Mouse (Mus musculus): ENCODE measurements around the gene Hspa2. TPM values are rescaled to one million over a fixed set of nuclear protein-coding genes. Genes with fewer than 3 reads are reported as not detected.

Hspa2 gene
- polyA plus RNA-seq (2014; fragmentation: Illumina TruSeq; extraction: RNeasy Lipid Tissue Mini Kit (QIAGEN cat#74804); ENCODE audit: low read depth, low replicate concordance), result 382 TPM

GRCm38 (mm10) chr12:76403886-76404537 lies at the start of gene Hspa2:
Gene Hspa2, plus strand, starts transcription at chr12:76404176.

GRCm38 (mm10) chr12:76369206-76369977 lies 34.6 kb upstream of the Hspa2 start, which contains the start of gene Zbtb25:
Gene Zbtb25, minus strand, starts transcription at chr12:76369602.

GRCm38 (mm10) chr12:76369978-76370830 lies 33.8 kb upstream of the Hspa2 start, which contains the start of gene Zbtb1:
Gene Zbtb1, plus strand, starts transcription at chr12:76370266.

DNA sequence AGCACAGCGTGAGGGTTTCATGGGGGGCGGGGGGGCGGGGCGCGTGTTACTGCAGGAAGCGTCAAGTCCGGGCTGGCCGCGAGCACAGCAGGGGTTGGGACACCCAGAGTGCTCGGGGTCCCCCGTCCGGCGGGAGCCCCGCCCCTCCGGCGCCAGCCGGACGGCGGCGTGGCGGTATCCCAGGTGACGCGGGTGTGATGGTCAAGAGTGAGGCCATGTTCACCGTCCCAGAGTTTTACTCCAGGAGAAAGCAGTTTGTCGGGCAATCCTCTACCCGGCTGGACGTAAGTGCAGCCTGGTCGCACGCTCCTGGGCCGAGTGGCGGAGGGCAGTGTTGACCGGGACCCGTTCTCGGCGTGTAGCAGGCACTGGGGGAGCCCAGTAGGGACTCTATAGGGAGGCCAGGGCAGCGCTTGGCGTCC lies 13.5 kb downstream of the Hspa2 start, which contains the start of gene Ppp1r36:
TSS of gene Ppp1r36 (plus strand) at position 106 of the 422 bp plus-strand sequence.

Other genes starting within 250 kb of the Hspa2 start
- 0.08 TPM for gene Esr2, start 226.9 kb upstream of the Hspa2 start, polyA plus RNA-seq (2014; fragmentation: Illumina TruSeq; extraction: RNeasy Lipid Tissue Mini Kit (QIAGEN cat#74804); ENCODE audit: low read depth, low replicate concordance)
- gene Tex21, start 157.4 kb upstream of the Hspa2 start, polyA plus RNA-seq (2014; fragmentation: Illumina TruSeq; extraction: RNeasy Lipid Tissue Mini Kit (QIAGEN cat#74804); ENCODE audit: low read depth, low replicate concordance), result 311 TPM
- gene Mthfd1, start 148.9 kb upstream of the Hspa2 start, polyA plus RNA-seq (2014; fragmentation: Illumina TruSeq; extraction: RNeasy Lipid Tissue Mini Kit (QIAGEN cat#74804); ENCODE audit: low read depth, low replicate concordance), result 3.9 TPM
- gene Akap5, start 79.3 kb upstream of the Hspa2 start, polyA plus RNA-seq (2014; fragmentation: Illumina TruSeq; extraction: RNeasy Lipid Tissue Mini Kit (QIAGEN cat#74804); ENCODE audit: low read depth, low replicate concordance), result 0.52 TPM
- gene Zbtb25, start 34.6 kb upstream of the Hspa2 start, polyA plus RNA-seq (2014; fragmentation: Illumina TruSeq; extraction: RNeasy Lipid Tissue Mini Kit (QIAGEN cat#74804); ENCODE audit: low read depth, low replicate concordance), result 68.3 TPM
- 1.8 TPM for gene Zbtb1, start 33.9 kb upstream of the Hspa2 start, polyA plus RNA-seq (2014; fragmentation: Illumina TruSeq; extraction: RNeasy Lipid Tissue Mini Kit (QIAGEN cat#74804); ENCODE audit: low read depth, low replicate concordance)
- 274 TPM for gene Ppp1r36, start 13.4 kb downstream of the Hspa2 start, polyA plus RNA-seq (2014; fragmentation: Illumina TruSeq; extraction: RNeasy Lipid Tissue Mini Kit (QIAGEN cat#74804); ENCODE audit: low read depth, low replicate concordance)
- 0.80 TPM for gene Plekhg3, start 126.7 kb downstream of the Hspa2 start, polyA plus RNA-seq (2014; fragmentation: Illumina TruSeq; extraction: RNeasy Lipid Tissue Mini Kit (QIAGEN cat#74804); ENCODE audit: low read depth, low replicate concordance)

All from testis, adult 10 weeks (tissue).